Mouse (Mus musculus): ENCODE measurements at regions not wholly inside any gene's neighbourhood (a gene's known extent, or its start where the extent isn't known, plus 50 kb on each side); places are given as distances from the start of the nearest gene placed in this dataset.

DNA sequence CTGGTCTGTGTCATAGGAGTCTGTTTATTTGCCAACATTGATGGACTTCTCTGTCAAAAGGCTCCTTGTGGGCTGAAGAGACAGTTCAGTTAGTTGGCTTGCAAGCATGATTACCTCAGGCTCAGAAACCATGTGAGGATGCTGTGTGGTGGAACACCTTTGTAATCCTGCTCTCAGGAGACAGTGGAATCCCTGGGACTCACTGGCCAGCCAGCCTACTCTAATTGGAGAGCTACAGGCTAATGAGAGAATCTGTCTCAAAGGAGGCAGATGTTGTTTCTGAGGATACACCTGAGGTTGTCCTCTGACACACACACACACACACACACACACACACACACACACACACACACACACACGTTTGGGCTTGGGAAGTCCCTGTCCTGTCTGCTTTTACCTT, 51.1 kb upstream of the Atp1b1 start:
- Histone ChIP-seq H3K4me1 (ENCODE audit: control insufficient read depth, insufficient read depth, low read length) (no peaks in the 10 kb centered on the region), H3K27ac (ENCODE audit: control insufficient read depth, insufficient read depth, low read depth, low read length) (no peak overlapping the region), H3K4me3 (ENCODE audit: control insufficient read depth, low read depth, low read length) (no peak overlapping the region), H3K27me3 (ENCODE audit: control insufficient read depth, insufficient read depth, low read length) (no peaks in the 10 kb centered on the region), H3K36me3 (ENCODE audit: control insufficient read depth, insufficient read depth, low read length) (no peaks in the 10 kb centered on the region)
- TF ChIP-seq CTCF (IDR thresholded peaks at IDR 0.05; ENCODE audit: control insufficient read depth, insufficient read depth, insufficient replicate concordance, low read depth, low read length) (no peak), POLR2A (IDR thresholded peaks at IDR 0.05; ENCODE audit: control insufficient read depth, low read depth, low read length) (no peak)

DNA sequence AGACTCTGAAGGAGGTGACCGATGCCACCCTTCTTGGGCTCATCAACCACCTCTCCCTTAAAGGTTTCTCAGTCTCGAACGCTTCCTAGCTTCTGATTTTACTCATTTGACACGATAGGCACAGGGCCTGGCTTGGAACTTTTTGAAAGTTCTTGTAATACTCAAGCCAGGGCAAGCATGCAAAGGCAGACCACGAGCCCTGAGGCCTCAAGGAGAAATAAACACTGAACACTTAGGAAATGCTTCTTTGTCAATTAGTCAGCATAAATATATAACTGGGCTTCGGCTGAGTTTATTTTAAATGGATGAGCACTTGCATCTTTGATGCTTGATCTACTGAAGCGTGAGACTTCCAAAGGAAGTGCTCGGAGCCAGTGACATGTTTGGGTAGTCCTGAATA, 50.4 kb upstream of the Atp1b1 start:
- H3K4me1 ChIP-seq (ENCODE audit: control insufficient read depth, insufficient read depth, low read length) = no peaks in the 10 kb centered on the region
- H3K27ac ChIP-seq (ENCODE audit: control insufficient read depth, insufficient read depth, low read depth, low read length) = no peak overlapping the region
- no peaks in the 10 kb centered on the region for H3K36me3 ChIP-seq (ENCODE audit: control insufficient read depth, insufficient read depth, low read length)
- no peak for TF ChIP-seq POLR2A (IDR thresholded peaks at IDR 0.05; ENCODE audit: control insufficient read depth, low read depth, low read length)
- no peak for TF ChIP-seq CTCF (IDR thresholded peaks at IDR 0.05; ENCODE audit: control insufficient read depth, insufficient read depth, insufficient replicate concordance, low read depth, low read length)
- no peaks in the 10 kb centered on the region for H3K27me3 ChIP-seq (ENCODE audit: control insufficient read depth, insufficient read depth, low read length)
- no peak overlapping the region for H3K4me3 ChIP-seq (ENCODE audit: control insufficient read depth, low read depth, low read length)

DNA sequence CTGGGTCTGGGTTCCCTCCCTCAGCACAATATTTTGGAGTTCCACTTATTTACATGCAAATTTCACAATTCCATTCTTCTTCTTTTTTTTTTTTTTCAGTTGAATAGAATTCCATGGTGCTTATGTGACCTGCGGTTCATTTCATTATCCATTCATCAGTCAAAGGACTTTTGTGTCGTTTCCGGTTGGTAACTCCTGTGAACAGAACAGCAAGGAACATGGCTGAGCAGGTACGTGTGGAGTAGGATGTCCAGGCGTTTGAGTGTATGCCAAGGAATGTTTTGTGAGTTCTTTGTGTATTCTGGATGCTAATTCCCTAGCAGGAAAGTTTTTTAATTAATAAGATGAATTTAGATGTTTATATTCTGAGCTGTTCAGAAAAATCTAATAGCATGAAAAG, 50.0 kb upstream of the Atp1b1 start:
- H3K4me3 ChIP-seq (ENCODE audit: control insufficient read depth, low read depth, low read length) = no peak overlapping the region
- no peaks in the 10 kb centered on the region for H3K36me3 ChIP-seq (ENCODE audit: control insufficient read depth, insufficient read depth, low read length)
- H3K4me1 ChIP-seq (ENCODE audit: control insufficient read depth, insufficient read depth, low read length) = no peaks in the 10 kb centered on the region
- TF ChIP-seq CTCF (IDR thresholded peaks at IDR 0.05; ENCODE audit: control insufficient read depth, insufficient read depth, insufficient replicate concordance, low read depth, low read length) (no peak), POLR2A (IDR thresholded peaks at IDR 0.05; ENCODE audit: control insufficient read depth, low read depth, low read length) (no peak)
- H3K27ac ChIP-seq (ENCODE audit: control insufficient read depth, insufficient read depth, low read depth, low read length) = no peak overlapping the region
- no peaks in the 10 kb centered on the region for H3K27me3 ChIP-seq (ENCODE audit: control insufficient read depth, insufficient read depth, low read length)

Measured in testis, adult 2 months (tissue).